Mouse (Mus musculus) hindbrain, embryonic 13.5 days (tissue): Measurements from ENCODE around the gene Milr1. TPM values are rescaled to one million over a fixed set of nuclear protein-coding genes. Genes with fewer than 3 reads are reported as not detected.
"Not testable (repeated sequence)": the region's sequence is repeated elsewhere in the genome, so short reads cannot be mapped to it uniquely, and the experiment has no call there.

Experiments
- ATAC-seq: fragments of 200-750 bp; cut with Nextera tagmentation; 2 replicates; pipeline ENCODE4 v1.8.0; 2017; ENCODE audit warnings: moderate TSS enrichment; ENCODE audit not compliant: low FRiP score
- H3K27ac ChIP-seq: fragments of 300-500 bp; sonication (generic); 2 replicates; pipeline ENCODE4 v1.5.1; 2015; ENCODE audit warnings: inconsistent platforms, mild to moderate bottlenecking, moderate library complexity
- H3K27me3 ChIP-seq: fragments of 300-500 bp; sonication (generic); 2 replicates; pipeline ENCODE4 v1.6.1; 2015; ENCODE audit warnings: mild to moderate bottlenecking, inconsistent platforms
- H3K36me3 ChIP-seq: fragments of 300-500 bp; sonication (generic); 2 replicates; pipeline ENCODE4 v1.6.1; 2015; ENCODE audit warnings: mild to moderate bottlenecking, inconsistent platforms
- H3K4me1 ChIP-seq: fragments of 300-500 bp; sonication (generic); replicated peaks from 2 replicates; pipeline ENCODE4 v1.6.1; 2015; ENCODE audit warnings: inconsistent platforms
- H3K4me2 ChIP-seq: fragments of 300-500 bp; sonication (generic); 2 replicates; pipeline ENCODE4 v1.6.1; 2015; ENCODE audit warnings: inconsistent platforms, mild to moderate bottlenecking, moderate library complexity
- H3K4me3 ChIP-seq: fragments of 300-500 bp; sonication (generic); 2 replicates; pipeline ENCODE4 v1.5.1; 2015; ENCODE audit warnings: mild to moderate bottlenecking, inconsistent platforms
- H3K9ac ChIP-seq: fragments of 300-500 bp; sonication (generic); 2 replicates; pipeline ENCODE4 v1.6.1; 2015; ENCODE audit warnings: mild to moderate bottlenecking, inconsistent platforms
- H3K9me3 ChIP-seq: fragments of 300-500 bp; sonication (generic); 2 replicates; pipeline ENCODE4 v1.6.1; 2016; ENCODE audit warnings: inconsistent platforms
- WGBS: fragments of 180-500 bp; shearing (Covaris S2); methylation state at CpG from one replicate; pipeline ENCODE4 v1.1.7; 2015; 5-methylcytosine and 5-hydroxymethylcytosine counted together
- polyA plus RNA-seq: library from polyadenylated mRNA; unstranded; fragments of >200 nt; fragmentation: Nextera tagmentation; extraction: Ambion mirVana; gene quantifications from 2 replicates; pipeline ENCODE4 v1.2.1, GENCODE M21; 2015

Gene Milr1
- polyA plus RNA-seq, 1 experiment from 2014 or later = 1.3 TPM

GRCm38 (mm10) chr11:106720379-106720778, 30.6 kb upstream of the Milr1 start:
- no peaks in the 10 kb centered on the region for H3K36me3 ChIP-seq
- no peaks in the 10 kb centered on the region for H3K27me3 ChIP-seq
- H3K27ac ChIP-seq = no peak overlapping the region
- no peak overlapping the region for H3K4me3 ChIP-seq
- ATAC-seq = no peak
- WGBS = 91% methylated on average over 8 of the region's 8 CpGs
- H3K9me3 ChIP-seq = no peaks in the 10 kb centered on the region
- H3K4me1 ChIP-seq = 0 out of 2 replicates have a peak, but pooled peaks cover 3% of the 10 kb centered on the region
- no peak overlapping the region for H3K4me2 ChIP-seq
- H3K9ac ChIP-seq = no peak overlapping the region

- no peak for ATAC-seq
- no peak overlapping the region for H3K27ac ChIP-seq
Observed at GRCm38 (mm10) chr11:106722831-106723361, 28.1 kb upstream of the Milr1 start.

GRCm38 (mm10) chr11:106723611-106724125, 27.4 kb upstream of the Milr1 start:
- Histone ChIP-seq H3K9ac (no peak overlapping the region), H3K27ac (no peak overlapping the region), H3K4me2 (0 out of 2 replicates have a peak overlapping the region, but pooled peaks have one; percentile 10), H3K4me3 (no peak overlapping the region), H3K27me3 (no peaks in the 10 kb centered on the region), H3K4me1 (0 out of 2 replicates have a peak, but pooled peaks cover 11% of the 10 kb centered on the region), H3K9me3 (no peaks in the 10 kb centered on the region), H3K36me3 (no peaks in the 10 kb centered on the region)
- ATAC-seq = no peak
- WGBS = 80% methylated on average over 15 of the region's 15 CpGs

More at GRCm38 (mm10) chr11:106722831-106723361, 28.1 kb upstream of the Milr1 start:
- no peaks in the 10 kb centered on the region for H3K9me3 ChIP-seq
- H3K27me3 ChIP-seq = no peaks in the 10 kb centered on the region
- H3K4me2 ChIP-seq = no peak overlapping the region
- H3K4me1 ChIP-seq = 0 out of 2 replicates have a peak, but pooled peaks cover 4% of the 10 kb centered on the region
- no peak overlapping the region for H3K9ac ChIP-seq
- H3K36me3 ChIP-seq = no peaks in the 10 kb centered on the region
- H3K4me3 ChIP-seq = no peak overlapping the region
- 23% methylated on average over 7 of the region's 7 CpGs for WGBS

GRCm38 (mm10) chr11:106724176-106724915, 26.7 kb upstream of the Milr1 start:
- Histone ChIP-seq H3K27me3 (no peaks in the 10 kb centered on the region), H3K27ac (no peak overlapping the region), H3K4me1 (0 out of 2 replicates have a peak, but pooled peaks cover 11% of the 10 kb centered on the region), H3K9me3 (no peaks in the 10 kb centered on the region), H3K4me3 (no peak overlapping the region), H3K9ac (no peak overlapping the region), H3K4me2 (no peak overlapping the region), H3K36me3 (no peaks in the 10 kb centered on the region)
- WGBS = 92% methylated on average over 10 of the region's 10 CpGs
- no peak for ATAC-seq

- H3K4me3 ChIP-seq, H3K36me3 ChIP-seq, H3K4me2 ChIP-seq, H3K27me3 ChIP-seq, H3K9ac ChIP-seq, H3K9me3 ChIP-seq, H3K27ac ChIP-seq, ATAC-seq: not testable (repeated sequence)
- 0 out of 2 replicates have a peak, but pooled peaks cover 11% of the 10 kb centered on the region for H3K4me1 ChIP-seq
- 98% methylated on average over 9 of the region's 9 CpGs for WGBS
Observed at GRCm38 (mm10) chr11:106724916-106725235, 26.1 kb upstream of the Milr1 start.

GRCm38 (mm10) chr11:106727967-106728366, 23.1 kb upstream of the Milr1 start:
- 29% methylated on average over 5 of the region's 5 CpGs for WGBS

GRCm38 (mm10) chr11:106728402-106729366, 22.3 kb upstream of the Milr1 start:
- H3K36me3 ChIP-seq = no peaks in the 10 kb centered on the region
- no peaks in the 10 kb centered on the region for H3K9me3 ChIP-seq
- 88% methylated on average over 10 of the region's 10 CpGs for WGBS
- H3K9ac ChIP-seq = no peak overlapping the region
- H3K4me3 ChIP-seq = no peak overlapping the region
- no peak overlapping the region for H3K4me2 ChIP-seq
- H3K27ac ChIP-seq = no peak overlapping the region
- ATAC-seq = no peak
- no peaks in the 10 kb centered on the region for H3K27me3 ChIP-seq
- 0 out of 2 replicates have a peak, but pooled peaks cover 9% of the 10 kb centered on the region for H3K4me1 ChIP-seq

More at GRCm38 (mm10) chr11:106727967-106728366, 23.1 kb upstream of the Milr1 start:
- Histone ChIP-seq H3K4me2 (no peak overlapping the region), H3K4me3 (no peak overlapping the region), H3K27ac (no peak overlapping the region), H3K9me3 (no peaks in the 10 kb centered on the region), H3K9ac (no peak overlapping the region), H3K4me1 (0 out of 2 replicates have a peak, but pooled peaks cover 9% of the 10 kb centered on the region), H3K36me3 (no peaks in the 10 kb centered on the region), H3K27me3 (no peaks in the 10 kb centered on the region)
- no peak for ATAC-seq

GRCm38 (mm10) chr11:106729656-106730055, 21.4 kb upstream of the Milr1 start:
- no peaks in the 10 kb centered on the region for H3K27me3 ChIP-seq
- no peak overlapping the region for H3K9ac ChIP-seq
- no peaks in the 10 kb centered on the region for H3K36me3 ChIP-seq
- ATAC-seq = no peak
- H3K27ac ChIP-seq = no peak overlapping the region
- 100% methylated on average over 1 of the region's 1 CpGs for WGBS
- no peaks in the 10 kb centered on the region for H3K9me3 ChIP-seq
- H3K4me2 ChIP-seq = no peak overlapping the region
- H3K4me1 ChIP-seq = 0 out of 2 replicates have a peak, but pooled peaks cover 9% of the 10 kb centered on the region
- H3K4me3 ChIP-seq = no peak overlapping the region

GRCm38 (mm10) chr11:106730714-106731113, 20.3 kb upstream of the Milr1 start:
- H3K9ac ChIP-seq = no peak overlapping the region
- WGBS = 80% methylated on average over 4 of the region's 4 CpGs
- no peak for ATAC-seq
- no peak overlapping the region for H3K27ac ChIP-seq
- H3K9me3 ChIP-seq = no peaks in the 10 kb centered on the region
- H3K4me1 ChIP-seq = 0 out of 2 replicates have a peak, but pooled peaks cover 9% of the 10 kb centered on the region
- no peaks in the 10 kb centered on the region for H3K36me3 ChIP-seq
- no peaks in the 10 kb centered on the region for H3K27me3 ChIP-seq
- H3K4me3 ChIP-seq = no peak overlapping the region
- no peak overlapping the region for H3K4me2 ChIP-seq

GRCm38 (mm10) chr11:106736614-106737013, 14.4 kb upstream of the Milr1 start:
- H3K36me3 ChIP-seq = no peaks in the 10 kb centered on the region
- no peak overlapping the region for H3K4me2 ChIP-seq
- H3K27ac ChIP-seq = peak overlapping the region; percentile 88
- 30% methylated on average over 3 of the region's 3 CpGs for WGBS
- peaks cover 11% of the 10 kb centered on the region; the same call in 1 of the 2 replicates for H3K27me3 ChIP-seq
- peak overlapping the region; percentile 59; the same call in 1 of the 2 replicates for H3K9ac ChIP-seq
- H3K9me3 ChIP-seq = no peaks in the 10 kb centered on the region
- 0 out of 2 replicates have a peak, but pooled peaks have one; percentile 28 for ATAC-seq
- H3K4me3 ChIP-seq = no peak overlapping the region
- peaks cover 19% of the 10 kb centered on the region for H3K4me1 ChIP-seq

- H3K9ac ChIP-seq = peak overlapping the region; percentile 59
- WGBS = 9% methylated on average over 12 of the region's 12 CpGs
- no peaks in the 10 kb centered on the region for H3K36me3 ChIP-seq
- no peak overlapping the region for H3K4me3 ChIP-seq
- H3K27ac ChIP-seq = peak overlapping the region; percentile 88
- no peaks in the 10 kb centered on the region for H3K9me3 ChIP-seq
- peak overlapping the region; percentile 28; the same call in 1 of the 2 replicates for H3K4me2 ChIP-seq
- peak; percentile 66; the same call in 1 of the 2 replicates for ATAC-seq
- H3K4me1 ChIP-seq = peaks cover 19% of the 10 kb centered on the region
- H3K27me3 ChIP-seq = peaks cover 11% of the 10 kb centered on the region; the same call in 1 of the 2 replicates
Observed at GRCm38 (mm10) chr11:106737178-106737621, 13.8 kb upstream of the Milr1 start.
